Mouse (Mus musculus) testis, postnatal 10 days (tissue): ENCODE results near the gene Apopt1.

ENCODE experiments used
- DNase-seq: peaks from one replicate; pipeline ENCODE4 v3.0.0; 2021; ENCODE audit warnings: low spot score

The Apopt1 gene

GRCm38 (mm10) chr12:111750739-111751138 is 37.7 kb downstream of the Apopt1 start:
- no peak for DNase-seq

GRCm38 (mm10) chr12:111752491-111752890 is 39.4 kb downstream of the Apopt1 start:
- DNase-seq, result no peak

- DNase-seq, result no peak
These were observed 40.3 kb downstream of the Apopt1 start for GRCm38 (mm10) chr12:111753347-111753746.

- no peak for DNase-seq
These were observed 41.6 kb downstream of the Apopt1 start for GRCm38 (mm10) chr12:111754710-111755109.

- no peak for DNase-seq
These were observed 42.2 kb downstream of the Apopt1 start for GRCm38 (mm10) chr12:111755231-111755630.

GRCm38 (mm10) chr12:111756082-111756697 is 43.1 kb downstream of the Apopt1 start:
- no peak for DNase-seq

- no peak for DNase-seq
These were observed 43.6 kb downstream of the Apopt1 start for GRCm38 (mm10) chr12:111756698-111757082.

- no peak for DNase-seq
These were observed 44.7 kb downstream of the Apopt1 start for GRCm38 (mm10) chr12:111757561-111758325.

- peak; percentile 86 for DNase-seq
These were observed 45.5 kb downstream of the Apopt1 start, which contains the start of gene Klc1 for GRCm38 (mm10) chr12:111758381-111759175. TSS of gene Klc1 (plus strand) at chr12:111758849.

- DNase-seq, result peak; percentile 70
These were observed 46.4 kb downstream of the Apopt1 start for GRCm38 (mm10) chr12:111759176-111760061.

GRCm38 (mm10) chr12:111760306-111760908 is 47.3 kb downstream of the Apopt1 start:
- no peak for DNase-seq

GRCm38 (mm10) chr12:111762620-111763280 is 49.7 kb downstream of the Apopt1 start:
- DNase-seq, result no peak

- DNase-seq, result no peak
These were observed 53.5 kb downstream of the Apopt1 start for GRCm38 (mm10) chr12:111766313-111767236.

GRCm38 (mm10) chr12:111768322-111768928 is 55.4 kb downstream of the Apopt1 start:
- DNase-seq, result no peak

- DNase-seq, result peak; percentile 66
These were observed 56.2 kb downstream of the Apopt1 start for GRCm38 (mm10) chr12:111769306-111769705.

GRCm38 (mm10) chr12:111769816-111770577 is 56.9 kb downstream of the Apopt1 start:
- no peak for DNase-seq

- no peak for DNase-seq
These were observed 57.6 kb downstream of the Apopt1 start for GRCm38 (mm10) chr12:111770651-111771050.

- no peak for DNase-seq
These were observed 61.1 kb downstream of the Apopt1 start for GRCm38 (mm10) chr12:111774156-111774555.
